Mouse (Mus musculus) MEL (cell line): Measurements from ENCODE around the gene Zyg11b. TPM values are rescaled to one million over a fixed set of nuclear protein-coding genes. Genes with fewer than 3 reads are reported as not detected.

Source experiments
- DNase-seq: peaks from one replicate; pipeline ENCODE4 v3.0.0; 2011; ENCODE audit warnings: low read depth, low spot score
- H3K27ac ChIP-seq: 2 replicates; pipeline ENCODE4 v1.5.1; 2012; ENCODE audit warnings: low read depth, mild to moderate bottlenecking, control low read depth, low read length, moderate library complexity; ENCODE audit not compliant: control insufficient read depth
- H3K27me3 ChIP-seq, 2 experiments: fragments of 150-350 bp in 1 of 2; sonication (generic) in 1 of 2; 2 replicates each; pipeline ENCODE4 v1.6.1; 2012; ENCODE audit warnings: low read length in 2 of 2, mild to moderate bottlenecking in 2 of 2, improper control_type of control experiment in 1 of 2, moderate library complexity in 1 of 2; ENCODE audit not compliant: insufficient read depth in 2 of 2, control insufficient read depth in 1 of 2
- H3K36me3 ChIP-seq, 2 experiments: 2 replicates each; pipeline ENCODE4 v1.6.1; 2012 to 2014; ENCODE audit warnings: low read length in 2 of 2, improper control_type of control experiment in 1 of 2, inconsistent platforms in 1 of 2, mild to moderate bottlenecking in 1 of 2; ENCODE audit not compliant: insufficient read depth in 2 of 2, control insufficient read depth in 1 of 2
- H3K4me1 ChIP-seq, 2 experiments: fragments of 150-350 bp in 1 of 2; sonication (generic) in 1 of 2; 2 replicates each; pipeline ENCODE4 v1.6.1; 2012; ENCODE audit warnings: low read length in 2 of 2, improper control_type of control experiment in 1 of 2, mild to moderate bottlenecking in 1 of 2; ENCODE audit not compliant: insufficient read depth in 2 of 2, control insufficient read depth in 1 of 2
- H3K4me3 ChIP-seq, 2 experiments: fragments of 150-350 bp in 1 of 2; sonication (generic) in 1 of 2; 2 replicates each; pipeline ENCODE4 v1.5.1; 2012; ENCODE audit warnings: low read depth in 2 of 2, low read length in 2 of 2, mild to moderate bottlenecking in 2 of 2, moderate library complexity in 2 of 2, control low read depth in 1 of 2, improper control_type of control experiment in 1 of 2; ENCODE audit not compliant: control insufficient read depth in 1 of 2, insufficient read depth in 1 of 2
- H3K79me2 ChIP-seq: 2 replicates; pipeline ENCODE4 v1.6.1; 2012; ENCODE audit warnings: mild to moderate bottlenecking, low read length, moderate library complexity; ENCODE audit not compliant: control insufficient read depth, poor library complexity, insufficient read depth
- H3K9ac ChIP-seq: 2 replicates; pipeline ENCODE4 v1.6.1; 2012; ENCODE audit warnings: low read depth, mild to moderate bottlenecking, control low read depth, low read length, moderate library complexity; ENCODE audit not compliant: control insufficient read depth, poor library complexity, severe bottlenecking
- H3K9me3 ChIP-seq: fragments of 150-350 bp; sonication (generic); replicated peaks from 2 replicates; pipeline ENCODE4 v1.6.1; 2012; ENCODE audit warnings: mild to moderate bottlenecking, low read length, improper control_type of control experiment, moderate library complexity; ENCODE audit not compliant: insufficient read depth
- CHD2 ChIP-seq: IDR thresholded peaks from 2 replicates; pipeline ENCODE4 v1.6.1; 2011; ENCODE audit warnings: low read length, improper control_type of control experiment
- CTCF ChIP-seq, 3 experiments: IDR thresholded peaks in 2 of 3; conservative IDR thresholded peaks in 1 of 3; 2 replicates each; pipeline ENCODE4 v1.5.1; 2011 to 2012; ENCODE audit warnings: low read length in 3 of 3, low read depth in 2 of 3, mild to moderate bottlenecking in 2 of 3, improper control_type of control experiment in 1 of 3, inconsistent platforms in 1 of 3, mixed read lengths in 1 of 3, moderate library complexity in 1 of 3; ENCODE audit not compliant: control insufficient read depth in 1 of 3, insufficient read depth in 1 of 3, poor library complexity in 1 of 3, severe bottlenecking in 1 of 3
- ELF1 ChIP-seq: IDR thresholded peaks from 2 replicates; pipeline ENCODE4 v1.6.1; 2014; ENCODE audit warnings: low read depth, mild to moderate bottlenecking, inconsistent platforms, low read length, improper control_type of control experiment, moderate library complexity
- EP300 ChIP-seq, 2 experiments: IDR thresholded peaks; 2 replicates each; pipeline ENCODE4 v1.6.1; 2011; ENCODE audit warnings: improper control_type of control experiment in 2 of 2, low read length in 2 of 2, low read depth in 1 of 2, mild to moderate bottlenecking in 1 of 2
- ETS1 ChIP-seq: IDR thresholded peaks from 2 replicates; pipeline ENCODE4 v1.6.1; 2012; ENCODE audit warnings: low read depth, mild to moderate bottlenecking, inconsistent platforms, low read length, improper control_type of control experiment, moderate library complexity
- GABPA ChIP-seq: IDR thresholded peaks from 2 replicates; pipeline ENCODE4 v1.6.1; 2012; ENCODE audit warnings: low read depth, mild to moderate bottlenecking, inconsistent platforms, low read length, improper control_type of control experiment, moderate library complexity
- HCFC1 ChIP-seq: IDR thresholded peaks from 2 replicates; pipeline ENCODE4 v1.6.1; 2012; ENCODE audit warnings: low read depth, mild to moderate bottlenecking, inconsistent platforms, low read length, improper control_type of control experiment, moderate library complexity
- JUND ChIP-seq: IDR thresholded peaks from 2 replicates; pipeline ENCODE4 v1.6.1; 2011; ENCODE audit warnings: low read depth, mild to moderate bottlenecking, improper control_type of control experiment, low read length
- KAT2A ChIP-seq: conservative IDR thresholded peaks from 2 replicates; pipeline ENCODE4 v1.6.1; 2012; ENCODE audit warnings: low read depth, low read length, improper control_type of control experiment, inconsistent platforms
- MAFK ChIP-seq: IDR thresholded peaks from 2 replicates; pipeline ENCODE4 v1.6.1; 2011; ENCODE audit warnings: low read depth, mild to moderate bottlenecking, low read length, improper control_type of control experiment, borderline replicate concordance
- MAX ChIP-seq: IDR thresholded peaks from 2 replicates; pipeline ENCODE4 v1.6.1; 2011; ENCODE audit warnings: low read length, improper control_type of control experiment
- MAZ ChIP-seq: IDR thresholded peaks from 2 replicates; pipeline ENCODE4 v1.6.1; 2012; ENCODE audit warnings: low read depth, mild to moderate bottlenecking, inconsistent platforms, low read length, improper control_type of control experiment
- MEF2A ChIP-seq: IDR thresholded peaks from 2 replicates; pipeline ENCODE4 v1.6.1; 2014; ENCODE audit warnings: low read depth, mild to moderate bottlenecking, inconsistent platforms, low read length, improper control_type of control experiment; ENCODE audit not compliant: poor library complexity, insufficient replicate concordance, severe bottlenecking; ENCODE audit errors: extremely low read depth
- MYC ChIP-seq: IDR thresholded peaks from 2 replicates; pipeline ENCODE4 v1.6.1; 2011; ENCODE audit warnings: low read depth, mild to moderate bottlenecking, low read length, improper control_type of control experiment, moderate library complexity
- NELFE ChIP-seq: IDR thresholded peaks from 2 replicates; pipeline ENCODE4 v1.6.1; 2011; ENCODE audit warnings: low read depth, low read length, improper control_type of control experiment
- NRF1 ChIP-seq: IDR thresholded peaks from 2 replicates; pipeline ENCODE4 v1.6.1; 2014; ENCODE audit warnings: low read depth, mild to moderate bottlenecking, inconsistent platforms, low read length, improper control_type of control experiment, moderate library complexity; ENCODE audit not compliant: poor library complexity, insufficient read depth, severe bottlenecking
- POLR2A ChIP-seq, 2 experiments: IDR thresholded peaks; 2 replicates each; pipeline ENCODE4 v1.6.1; 2011 to 2012; ENCODE audit warnings: low read length in 2 of 2, mild to moderate bottlenecking in 2 of 2, control low read depth in 1 of 2, improper control_type of control experiment in 1 of 2, low read depth in 1 of 2, moderate library complexity in 1 of 2; ENCODE audit not compliant: control insufficient read depth in 1 of 2, insufficient read depth in 1 of 2, poor library complexity in 1 of 2
- POLR2AphosphoS2 ChIP-seq: IDR thresholded peaks from 2 replicates; pipeline ENCODE4 v1.6.1; 2011; ENCODE audit warnings: low read length, improper control_type of control experiment
- POLR2AphosphoS5 ChIP-seq: IDR thresholded peaks from 2 replicates; pipeline ENCODE4 v1.6.1; 2012; ENCODE audit warnings: low read depth, borderline replicate concordance, mild to moderate bottlenecking, inconsistent platforms, low read length, moderate library complexity, mixed read lengths
- RAD21 ChIP-seq: IDR thresholded peaks from 2 replicates; pipeline ENCODE4 v1.6.1; 2011; ENCODE audit warnings: mild to moderate bottlenecking, low read depth, low read length, improper control_type of control experiment
- RCOR1 ChIP-seq: IDR thresholded peaks from 2 replicates; pipeline ENCODE4 v1.6.1; 2012; ENCODE audit warnings: low read depth, mild to moderate bottlenecking, inconsistent platforms, low read length, improper control_type of control experiment
- TAL1 ChIP-seq: IDR thresholded peaks from 2 replicates; pipeline ENCODE4 v1.6.1; 2012; ENCODE audit warnings: mild to moderate bottlenecking, inconsistent platforms, low read length, moderate library complexity, mixed read lengths
- UBTF ChIP-seq: IDR thresholded peaks from 2 replicates; pipeline ENCODE4 v1.6.1; 2012; ENCODE audit warnings: low read depth, mild to moderate bottlenecking, inconsistent platforms, low read length, improper control_type of control experiment, moderate library complexity, borderline replicate concordance; ENCODE audit not compliant: insufficient read depth
- ZC3H11A ChIP-seq: IDR thresholded peaks from 2 replicates; pipeline ENCODE4 v1.6.1; 2012; ENCODE audit warnings: low read depth, mild to moderate bottlenecking, inconsistent platforms, low read length, improper control_type of control experiment
- ZKSCAN1 ChIP-seq: IDR thresholded peaks from 2 replicates; pipeline ENCODE4 v1.6.1; 2012; ENCODE audit warnings: low read depth, mild to moderate bottlenecking, inconsistent platforms, low read length, improper control_type of control experiment, moderate library complexity
- ZMIZ1 ChIP-seq: IDR thresholded peaks from 2 replicates; pipeline ENCODE4 v1.6.1; 2012; ENCODE audit warnings: low read depth, mild to moderate bottlenecking, inconsistent platforms, low read length, improper control_type of control experiment, moderate library complexity
- polyA plus RNA-seq, 2 experiments: library from polyadenylated mRNA; stranded (reverse) in 1 of 2; unstranded in 1 of 2; fragments of >175 nt in 1 of 2; fragments of >200 nt in 1 of 2; gene quantifications; 2 replicates each; pipeline versions ENCODE4 v1.2.1 to v1.2.4; 2012; ENCODE audit warnings: low replicate concordance in 2 of 2, low read depth in 1 of 2; ENCODE audit not compliant: insufficient read length in 2 of 2, insufficient read depth in 1 of 2, missing spikeins in 1 of 2
- total RNA-seq: library from RNA; depleted of rRNA; stranded (reverse); fragments of 300-350 nt; gene quantifications from 2 replicates; pipeline ENCODE4 v1.2.3, GENCODE M21; 2012

Gene Zyg11b
- total and polyA plus RNA-seq, 3 experiments = 7.7 to 9.2 TPM; not detected in 1

DNA sequence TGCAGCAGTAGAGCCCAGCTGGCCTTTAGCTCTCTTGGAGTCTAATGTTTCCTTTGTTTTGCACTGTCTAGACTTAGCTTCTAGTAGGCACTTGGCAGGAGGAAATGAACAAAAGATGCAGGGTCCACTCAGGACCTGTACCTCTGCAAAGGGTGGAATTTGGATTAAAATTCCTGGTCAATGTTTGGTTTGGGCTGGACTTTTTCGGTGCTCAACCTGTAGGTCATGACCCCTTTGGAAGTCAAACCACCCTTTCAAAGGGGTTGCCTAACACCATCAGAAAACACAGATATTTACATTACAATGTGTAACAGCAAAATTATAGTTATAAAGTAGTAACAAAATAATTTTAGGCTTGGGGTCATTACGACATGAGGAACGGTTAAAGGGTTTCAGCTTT lies 48.2 kb upstream of the Zyg11b start:
- Histone ChIP-seq H3K9ac (no peak overlapping the region), H3K36me3 (no peaks in the 10 kb centered on the region; a peak in 1 of 4 replicates), H3K4me1 (peaks cover 2 to 17% of the 10 kb centered on the region in 2 experiments; a peak in 2 of 4 replicates), H3K27me3 (no peaks in the 10 kb centered on the region), H3K4me3 (no peak overlapping the region), H3K9me3 (no peaks in the 10 kb centered on the region), H3K79me2 (no peaks in the 10 kb centered on the region), H3K27ac (no peak overlapping the region)
- TF ChIP-seq MAZ (no peak), CHD2 (no peak), MAFK (no peak), KAT2A (no peak), ZKSCAN1 (no peak), NELFE (no peak), JUND (no peak), ZMIZ1 (no peak), ELF1 (no peak), GABPA (no peak), POLR2A (IDR thresholded peaks at IDR 0.05; ENCODE audit: control insufficient read depth in 1 of 2, insufficient read depth in 1 of 2, low read depth in 1 of 2, low read length in 2 of 2, poor library complexity in 1 of 2) (no peak), RCOR1 (no peak), ZC3H11A (no peak), CTCF (IDR thresholded peaks at IDR 0.05 in 2 of 3, conservative IDR thresholded peaks at IDR 0.05 in 1 of 3; ENCODE audit: control insufficient read depth in 1 of 3, insufficient read depth in 1 of 3, low read depth in 2 of 3, low read length in 3 of 3, poor library complexity in 1 of 3, severe bottlenecking in 1 of 3) (no peak), UBTF (no peak), POLR2AphosphoS5 (no peak)
- DNase-seq = no peak

DNA sequence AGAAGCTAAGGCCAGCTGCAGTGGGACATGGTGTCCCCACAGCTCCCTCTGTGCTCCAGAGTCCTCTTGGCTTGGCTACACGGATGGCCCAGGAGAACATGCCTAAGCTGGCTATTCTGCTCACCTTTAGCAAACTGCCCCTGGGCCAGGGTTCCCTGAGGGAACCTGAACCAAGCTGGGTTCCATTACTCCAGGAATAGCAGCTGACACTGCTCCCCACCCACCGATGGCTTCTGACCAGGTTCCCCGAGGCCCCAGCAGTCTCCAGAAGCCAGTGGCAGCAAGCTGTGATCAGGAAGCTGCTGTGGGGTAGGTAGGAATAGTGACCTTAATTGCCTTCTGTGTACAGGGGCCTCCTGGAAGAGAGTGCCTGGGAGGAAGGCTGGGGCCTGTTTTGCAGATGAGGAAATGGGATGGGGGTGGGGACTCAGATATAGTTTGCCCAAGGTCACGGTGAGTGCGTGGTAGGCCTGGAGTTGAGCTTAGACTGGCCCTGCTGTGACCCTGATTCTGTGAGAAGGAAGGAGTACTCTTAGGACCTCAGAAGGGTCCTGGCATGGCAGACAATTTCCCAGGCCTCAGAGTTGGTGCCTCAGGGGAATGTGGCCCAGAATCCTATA lies 47.5 kb upstream of the Zyg11b start:
- H3K27ac ChIP-seq = no peak overlapping the region
- no peaks in the 10 kb centered on the region for H3K27me3 ChIP-seq
- no peaks in the 10 kb centered on the region for H3K79me2 ChIP-seq
- no peak for TF ChIP-seq TAL1
- TF ChIP-seq MAX = no peak
- TF ChIP-seq MEF2A = no peak
- no peak for TF ChIP-seq ELF1
- TF ChIP-seq NRF1 = no peak
- TF ChIP-seq POLR2A (IDR thresholded peaks at IDR 0.05; ENCODE audit: control insufficient read depth in 1 of 2, insufficient read depth in 1 of 2, low read depth in 1 of 2, low read length in 2 of 2, poor library complexity in 1 of 2) = no peak
- no peak for TF ChIP-seq MAFK
- no peak for TF ChIP-seq CHD2
- no peak for TF ChIP-seq UBTF
- no peak for TF ChIP-seq POLR2AphosphoS5
- TF ChIP-seq EP300 (IDR thresholded peaks at IDR 0.05; ENCODE audit: low read depth in 1 of 2, low read length in 2 of 2) = no peak
- no peak for TF ChIP-seq KAT2A
- TF ChIP-seq CTCF (IDR thresholded peaks at IDR 0.05 in 2 of 3, conservative IDR thresholded peaks at IDR 0.05 in 1 of 3; ENCODE audit: control insufficient read depth in 1 of 3, insufficient read depth in 1 of 3, low read depth in 2 of 3, low read length in 3 of 3, poor library complexity in 1 of 3, severe bottlenecking in 1 of 3) = no peak
- TF ChIP-seq ZMIZ1 = no peak
- no peak for TF ChIP-seq MYC
- no peak for TF ChIP-seq ETS1
- no peak for TF ChIP-seq RAD21
- TF ChIP-seq POLR2AphosphoS2 = no peak
- no peak for TF ChIP-seq HCFC1
- no peak for TF ChIP-seq MAZ
- no peaks in the 10 kb centered on the region for H3K9me3 ChIP-seq
- peaks cover under 1 to 14% of the 10 kb centered on the region in 2 experiments; a peak in 2 of 4 replicates for H3K4me1 ChIP-seq
- H3K4me3 ChIP-seq = no peak overlapping the region
- no peaks in the 10 kb centered on the region; a peak in 1 of 4 replicates for H3K36me3 ChIP-seq
- no peak for DNase-seq
- H3K9ac ChIP-seq = no peak overlapping the region
